Mouse (Mus musculus) adrenal gland, postnatal 14 days (tissue): Measurements from ENCODE around the gene Myod1. TPM values are rescaled to one million over a fixed set of nuclear protein-coding genes. Genes with fewer than 3 reads are reported as not detected.

Source experiments
- DNase-seq: peaks from one replicate; pipeline ENCODE4 v3.0.0; 2021; ENCODE audit warnings: mixed read lengths
- total RNA-seq: library from RNA; stranded (reverse); gene quantifications from 2 replicates; pipeline ENCODE4 v1.2.3, GENCODE M21; 2021

The Myod1 gene
- total RNA-seq, 1 experiment from 2014 or later, result not detected

DNA sequence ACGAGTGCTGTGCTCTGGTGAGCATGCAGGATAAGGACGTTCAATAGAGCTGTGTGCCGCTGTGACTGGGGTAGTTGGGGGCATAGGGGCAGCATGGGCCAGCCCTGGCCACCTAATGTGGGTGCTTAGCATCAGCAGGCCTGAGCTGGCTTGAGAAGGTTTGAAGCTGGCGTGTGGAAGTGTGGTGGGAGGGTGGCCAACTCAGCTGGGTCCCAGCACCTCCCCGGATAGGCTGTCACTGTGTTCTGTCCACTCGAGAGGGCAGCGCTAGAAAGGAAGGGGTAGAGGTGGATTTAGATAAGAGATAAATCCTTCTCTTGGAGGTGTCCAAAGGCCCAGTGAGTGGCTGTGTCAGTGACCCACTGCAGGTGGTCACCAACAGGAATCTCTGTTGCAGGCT lies 41.2 kb downstream of the Myod1 start:
- no peak for DNase-seq

DNA sequence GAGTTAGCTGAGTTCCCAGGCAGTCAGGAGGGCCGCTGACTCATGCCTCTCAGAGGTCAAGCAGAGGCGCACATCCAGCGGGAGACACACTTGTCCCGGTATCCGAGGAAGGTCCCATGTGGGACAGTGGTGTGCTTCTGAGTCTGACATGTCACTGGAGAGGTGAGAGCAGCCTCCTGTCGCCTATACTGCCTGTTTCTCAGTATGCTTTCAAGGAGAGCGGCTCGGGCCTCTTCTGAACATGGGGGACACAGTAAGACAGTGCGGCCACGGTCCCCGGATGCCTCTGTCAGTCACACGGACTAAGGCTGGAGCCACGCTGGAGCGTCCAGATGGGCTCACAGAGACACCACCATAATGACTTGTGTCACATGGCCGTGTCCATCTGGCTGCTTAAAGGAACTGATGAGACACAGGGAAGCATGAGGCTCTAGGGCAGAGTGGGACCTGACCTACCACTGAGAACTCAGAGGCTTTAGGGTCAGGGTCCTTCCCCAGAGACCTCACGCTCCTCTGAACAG lies 41.9 kb downstream of the Myod1 start:
- DNase-seq, result no peak

DNA sequence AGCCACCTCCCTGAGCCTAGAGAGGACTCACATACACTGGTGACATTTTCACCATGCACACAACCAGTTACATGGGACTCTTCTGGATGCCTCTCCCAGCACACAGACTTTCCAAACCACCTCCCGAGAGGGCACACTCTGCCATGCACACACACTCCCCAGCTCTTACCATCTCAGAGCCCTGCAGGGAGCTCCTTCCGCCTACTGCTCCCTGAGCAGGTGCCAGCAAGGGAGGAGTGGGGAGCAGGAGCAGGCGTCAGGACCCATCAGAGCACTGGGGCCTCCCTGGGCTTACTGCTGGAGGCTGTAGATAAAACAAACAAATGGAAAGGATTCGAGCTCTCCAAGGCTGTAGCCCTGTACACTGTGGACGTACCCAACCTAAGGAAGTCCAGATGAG lies 45.3 kb downstream of the Myod1 start:
- no peak for DNase-seq

DNA sequence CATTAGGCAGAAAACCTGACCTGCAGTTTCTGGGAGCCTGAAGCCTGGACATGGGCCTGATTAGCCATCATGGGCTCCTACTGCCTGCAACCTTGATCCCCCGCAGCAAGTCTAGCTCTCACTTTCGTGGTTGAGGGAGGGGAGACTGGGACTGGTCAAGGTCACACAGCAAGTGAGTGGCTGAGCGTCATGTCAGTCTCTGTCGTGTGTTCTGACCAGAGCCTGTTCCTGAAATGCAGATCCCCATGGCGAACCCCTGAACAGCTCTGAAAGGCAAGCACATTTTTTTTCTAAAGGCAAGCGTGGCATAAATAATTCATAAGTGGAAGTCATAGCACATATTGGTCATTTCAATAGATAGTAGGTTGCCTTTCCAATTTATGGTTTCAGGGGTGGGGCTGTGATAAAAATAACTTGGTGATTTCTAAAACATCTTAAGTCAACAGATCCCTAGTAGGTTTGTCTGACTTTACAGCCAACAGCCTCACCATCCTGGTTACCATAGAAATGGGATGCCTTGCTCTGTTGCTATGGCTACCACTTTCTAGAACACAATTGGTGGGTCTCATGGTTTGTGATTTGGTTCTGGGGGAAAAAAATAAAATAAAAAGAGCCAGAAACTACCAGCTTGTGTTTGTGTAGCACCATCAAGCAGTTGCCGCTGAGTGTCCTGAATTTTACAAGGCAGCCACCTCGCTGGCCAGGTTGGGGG lies 45.9 kb downstream of the Myod1 start:
- DNase-seq, result no peak

DNA sequence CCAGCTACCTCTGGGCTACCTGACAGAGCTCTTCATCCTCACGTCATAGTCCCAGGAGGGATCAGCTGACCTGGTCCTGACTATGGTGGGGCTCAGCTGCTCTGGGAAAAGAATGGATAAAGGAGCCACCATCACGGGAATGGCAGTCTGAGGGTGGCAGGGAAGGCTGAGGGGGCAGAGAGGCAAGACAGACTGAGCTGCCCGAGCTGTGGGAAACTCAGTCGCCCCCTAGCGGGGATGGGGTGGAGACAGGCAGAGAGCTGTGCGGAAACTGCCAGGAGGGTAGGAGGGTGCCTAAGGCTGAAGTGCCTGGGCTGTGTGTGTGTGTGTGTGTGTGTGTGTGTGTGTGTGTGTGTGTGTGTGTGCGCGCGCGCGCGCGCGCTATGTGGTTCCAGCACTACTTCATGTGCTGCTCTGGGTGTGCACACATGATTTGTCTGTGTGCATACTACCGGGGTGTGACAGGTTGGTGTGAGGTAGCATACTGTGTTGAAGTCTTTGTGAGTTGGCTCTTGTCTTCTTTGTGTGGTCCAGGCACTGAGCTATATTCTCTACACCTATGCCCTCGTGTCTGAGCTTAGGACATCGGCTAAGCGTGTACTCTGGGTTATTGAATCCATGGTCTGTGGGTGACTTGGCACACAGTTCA lies 46.6 kb downstream of the Myod1 start:
- peak; percentile 79 for DNase-seq

DNA sequence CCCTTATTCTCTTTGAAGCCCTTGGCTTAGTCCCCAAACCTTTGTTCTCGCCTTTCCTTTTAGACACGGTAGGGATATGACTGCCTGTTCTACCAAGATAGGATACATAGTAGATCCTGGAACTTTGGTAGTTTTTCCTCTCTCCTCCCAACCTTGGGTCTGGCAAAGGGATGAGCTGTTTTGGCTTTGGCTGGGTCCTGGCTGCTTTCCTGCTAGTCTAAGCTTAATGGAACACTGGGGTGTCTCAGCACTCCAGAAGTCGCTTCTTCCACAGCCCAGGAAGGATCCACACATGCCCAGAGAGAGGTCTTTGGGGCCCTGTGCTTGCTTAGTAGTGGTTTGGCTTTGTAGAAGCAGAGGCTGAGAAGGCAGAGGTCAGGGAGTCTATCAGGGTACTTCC lies 47.7 kb downstream of the Myod1 start:
- no peak for DNase-seq

DNA sequence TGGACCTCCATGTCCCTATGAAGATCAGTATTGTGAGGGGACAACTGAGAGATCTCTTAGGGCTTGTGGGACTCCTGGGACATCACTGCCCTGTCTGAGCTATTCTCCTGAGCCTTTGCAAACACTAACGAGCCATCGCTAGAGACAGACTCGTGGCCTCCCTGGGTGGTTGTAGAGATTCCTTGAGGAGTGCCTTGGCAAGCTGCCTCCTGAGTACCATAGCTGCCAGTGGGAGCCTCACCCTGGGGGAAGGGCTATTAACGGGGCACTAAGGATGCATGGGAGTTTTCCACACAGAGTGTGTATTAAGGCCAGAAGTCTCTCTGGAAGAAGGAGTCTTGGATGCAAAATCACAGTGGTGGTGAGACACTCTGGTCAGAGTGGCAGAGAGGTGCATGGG lies 48.7 kb downstream of the Myod1 start:
- DNase-seq, result no peak

Other genes starting within 250 kb of the Myod1 start
- gene Abcc8, start 196.4 kb upstream of the Myod1 start, total RNA-seq, result 0.45 and 0.93 TPM in 2 replicates
- 2.7 and 4.7 TPM in 2 replicates for gene Ush1c, start 138.0 kb upstream of the Myod1 start, total RNA-seq
- 0.04 TPM in 1 of 2 replicates, not detected in the other for gene Otog, start 135.5 kb upstream of the Myod1 start, total RNA-seq
- gene Kcnc1, start 20.0 kb downstream of the Myod1 start, total RNA-seq, result 0.44 and 0.56 TPM in 2 replicates